Mouse (Mus musculus) heart, embryonic 10.5 days (tissue): ENCODE measurements around the gene Clcn2. TPM values are rescaled to one million over a fixed set of nuclear protein-coding genes. Genes with fewer than 3 reads are reported as not detected.
"Not testable (repeated sequence)": the region's sequence is repeated elsewhere in the genome, so short reads cannot be mapped to it uniquely, and the experiment has no call there.

Source experiments
- DNase-seq: peaks from one replicate; pipeline ENCODE4 v3.0.0-alpha.2; 2017; ENCODE audit warnings: low spot score
- H3K27ac ChIP-seq: fragments of 300-500 bp; sonication (generic); 2 replicates; pipeline ENCODE4 v1.5.1; 2016; ENCODE audit warnings: mild to moderate bottlenecking
- H3K27me3 ChIP-seq: fragments of 300-500 bp; sonication (generic); 2 replicates; pipeline ENCODE4 v1.6.1; 2016; ENCODE audit warnings: mild to moderate bottlenecking; ENCODE audit not compliant: poor library complexity, insufficient read depth, severe bottlenecking
- H3K36me3 ChIP-seq: fragments of 300-500 bp; sonication (generic); 2 replicates; pipeline ENCODE4 v1.6.1; 2016; ENCODE audit warnings: mild to moderate bottlenecking, moderate library complexity
- H3K4me1 ChIP-seq: fragments of 300-500 bp; sonication (generic); 2 replicates; pipeline ENCODE4 v1.6.1; 2016; ENCODE audit warnings: mild to moderate bottlenecking
- H3K4me3 ChIP-seq: fragments of 300-500 bp; sonication (generic); 2 replicates; pipeline ENCODE4 v1.5.1; 2016; ENCODE audit warnings: mild to moderate bottlenecking, moderate library complexity
- H3K9me3 ChIP-seq: fragments of 300-500 bp; sonication (generic); 2 replicates; pipeline ENCODE4 v1.6.1; 2016; ENCODE audit warnings: mild to moderate bottlenecking, moderate library complexity
- WGBS: fragments of 180-500 bp; shearing (Covaris S2); methylation state at CpG from one replicate; pipeline ENCODE4 v1.1.7; 2016; 5-methylcytosine and 5-hydroxymethylcytosine counted together
- polyA plus RNA-seq: library from polyadenylated mRNA; unstranded; fragments of >200 nt; fragmentation: Nextera tagmentation; extraction: Ambion mirVana; gene quantifications from 2 replicates; pipeline ENCODE4 v1.2.1, GENCODE M21; 2016

Clcn2 gene
- polyA plus RNA-seq, 1 experiment from 2014 or later: 10.3 TPM

DNA sequence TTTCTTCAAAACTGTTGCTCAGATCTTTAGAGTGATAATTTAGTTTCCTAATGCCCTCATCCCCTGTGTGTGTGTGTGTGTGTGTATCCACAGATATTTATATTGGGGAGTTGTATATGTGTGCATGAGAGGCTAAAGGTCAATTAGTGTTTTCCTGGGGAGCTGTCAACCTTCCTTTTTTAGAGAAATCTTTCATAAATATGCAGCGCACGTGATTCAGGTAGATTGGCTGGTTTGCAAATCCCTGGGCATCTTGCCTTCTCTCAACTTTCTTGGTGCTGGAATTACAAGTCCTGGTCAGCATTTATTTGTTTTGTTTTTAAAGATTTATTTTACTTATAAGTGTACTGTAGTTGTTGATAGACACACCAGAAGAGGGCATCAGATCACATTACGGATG is 47.3 kb downstream of the Clcn2 start:
- no peak for DNase-seq
- Histone ChIP-seq H3K4me1 (peaks cover 17% of the 10 kb centered on the region), H3K27ac (no peak overlapping the region), H3K4me3 (no peak overlapping the region), H3K9me3 (no peaks in the 10 kb centered on the region), H3K27me3 (no peaks in the 10 kb centered on the region), H3K36me3 (peaks cover 16% of the 10 kb centered on the region)
- WGBS: 90% methylated on average over 3 of the region's 3 CpGs

DNA sequence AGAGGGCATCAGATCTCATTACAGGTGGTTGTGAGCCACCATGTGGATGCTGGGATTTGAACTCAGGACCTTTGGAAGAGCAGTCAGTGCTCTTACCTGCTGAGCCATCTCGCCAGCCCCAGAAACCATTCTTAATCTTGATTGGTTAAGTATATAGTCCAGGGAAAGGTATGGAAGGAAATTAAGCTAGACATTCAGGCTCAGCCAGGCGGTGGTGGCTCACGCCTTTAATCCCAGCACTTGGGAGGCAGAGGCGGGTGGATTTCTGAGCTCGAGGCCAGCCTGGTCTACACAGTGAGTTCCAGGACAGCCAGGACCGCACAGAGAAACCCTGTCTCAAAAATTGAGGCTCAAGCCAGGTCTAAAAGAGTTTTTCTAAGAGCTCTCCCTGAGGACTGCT is 49.5 kb downstream of the Clcn2 start, which contains the start of gene Eif4g1:
Eif4g1 (plus strand) TSS at position 301 of the 400 bp plus-strand sequence.
- not testable (repeated sequence) for H3K9me3 ChIP-seq, DNase-seq, H3K27ac ChIP-seq, H3K4me3 ChIP-seq, H3K27me3 ChIP-seq, H3K4me1 ChIP-seq
- 90% methylated on average over 5 of the region's 6 CpGs for WGBS
- H3K36me3 ChIP-seq: peaks cover 18% of the 10 kb centered on the region

DNA sequence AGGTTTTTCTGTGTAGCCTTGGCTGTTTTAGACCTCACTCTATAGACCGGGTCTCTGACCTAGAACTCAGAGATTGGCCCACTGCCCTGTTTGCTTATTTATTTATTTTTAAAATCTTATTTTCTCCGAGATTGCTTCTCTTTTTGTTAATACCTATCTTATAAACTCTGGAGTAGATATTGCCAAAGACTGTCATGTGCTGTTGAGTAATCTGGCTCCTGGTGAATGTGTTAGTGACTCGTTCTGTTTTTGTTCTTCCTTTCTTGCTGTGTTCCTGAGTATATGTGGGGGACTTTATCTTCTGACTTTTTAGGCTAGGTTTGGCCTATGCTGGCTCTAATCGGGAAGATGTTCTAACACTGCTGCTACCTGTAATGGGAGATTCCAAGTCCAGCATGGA is 59.9 kb downstream of the Clcn2 start:
- 86% methylated on average over 4 of the region's 4 CpGs for WGBS
- no peak overlapping the region for H3K27ac ChIP-seq
- no peak for DNase-seq
- no peaks in the 10 kb centered on the region for H3K9me3 ChIP-seq
- no peaks in the 10 kb centered on the region for H3K27me3 ChIP-seq
- H3K36me3 ChIP-seq: peaks cover 86% of the 10 kb centered on the region
- no peak overlapping the region for H3K4me3 ChIP-seq
- peaks cover 5% of the 10 kb centered on the region for H3K4me1 ChIP-seq

DNA sequence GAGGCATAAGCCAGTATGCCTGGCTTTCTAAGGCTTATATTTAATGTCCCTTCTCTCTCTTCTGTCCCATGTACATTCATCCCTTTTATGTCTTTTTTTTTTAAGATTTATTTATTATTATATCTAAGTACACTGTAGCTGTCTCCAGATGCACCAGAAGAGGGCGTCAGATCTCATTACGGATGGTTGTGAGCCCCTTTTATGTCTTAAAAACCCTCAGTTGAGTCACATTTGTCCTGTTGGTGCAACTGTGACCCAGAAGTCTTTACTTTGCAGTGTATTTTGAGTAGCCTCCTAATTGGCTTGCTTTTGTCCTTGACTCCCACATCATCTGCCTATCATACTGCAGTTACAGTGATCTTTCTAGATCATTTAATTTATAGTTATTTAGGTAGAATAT is 64.2 kb downstream of the Clcn2 start:
- DNase-seq: no peak
- Histone ChIP-seq H3K27ac (no peak overlapping the region), H3K4me3 (no peak overlapping the region), H3K9me3 (no peaks in the 10 kb centered on the region), H3K27me3 (no peaks in the 10 kb centered on the region), H3K4me1 (peaks cover 12% of the 10 kb centered on the region), H3K36me3 (peaks cover 43% of the 10 kb centered on the region)
- 63% methylated on average over 2 of the region's 2 CpGs for WGBS

Other genes starting within 250 kb of the Clcn2 start
- 107 and 125 TPM in 2 replicates for gene Eif2b5, start 218.9 kb downstream of the Clcn2 start, polyA plus RNA-seq
- gene Dvl3, start 200.8 kb downstream of the Clcn2 start, polyA plus RNA-seq: 24.0 and 28.6 TPM in 2 replicates
- gene Ap2m1, start 182.3 kb downstream of the Clcn2 start, polyA plus RNA-seq: 529 and 565 TPM in 2 replicates
- 49.9 and 51.7 TPM in 2 replicates for gene Abcf3, start 169.2 kb downstream of the Clcn2 start, polyA plus RNA-seq
- 0.21 and 0.57 TPM in 2 replicates for gene Vwa5b2, start 128.3 kb downstream of the Clcn2 start, polyA plus RNA-seq
- gene Eef1akmt4, start 106.2 kb downstream of the Clcn2 start, polyA plus RNA-seq: 29.9 and 39.5 TPM in 2 replicates
- not detected in 2 replicates for gene Gm49333, start 106.1 kb downstream of the Clcn2 start, polyA plus RNA-seq
- gene Alg3, start 106.0 kb downstream of the Clcn2 start, polyA plus RNA-seq: 44.3 and 50.7 TPM in 2 replicates
- gene Camk2n2, start 96.5 kb downstream of the Clcn2 start, polyA plus RNA-seq: 0.54 and 0.83 TPM in 2 replicates
- gene Ece2, start 87.9 kb downstream of the Clcn2 start, polyA plus RNA-seq: 0.95 and 1.4 TPM in 2 replicates
- 385 and 393 TPM in 2 replicates for gene Psmd2, start 66.1 kb downstream of the Clcn2 start, polyA plus RNA-seq
- gene Eif4g1, start 49.4 kb downstream of the Clcn2 start, polyA plus RNA-seq: 188 and 226 TPM in 2 replicates
- 2.5 TPM in 2 replicates for gene Fam131a, start 24.5 kb downstream of the Clcn2 start, polyA plus RNA-seq
- 68.8 and 103 TPM in 2 replicates for gene Polr2h, start 81 bp downstream of the Clcn2 start, polyA plus RNA-seq
- 0.27 and 0.87 TPM in 2 replicates for gene Chrd, start 15.4 kb upstream of the Clcn2 start, polyA plus RNA-seq
- gene Thpo, start 16.8 kb upstream of the Clcn2 start, polyA plus RNA-seq: 0.49 and 1.1 TPM in 2 replicates